Mouse (Mus musculus): Measurements from ENCODE around the gene Nkg7. TPM values are rescaled to one million over a fixed set of nuclear protein-coding genes. Genes with fewer than 3 reads are reported as not detected.

Nkg7 gene
- polyA plus RNA-seq, 1 experiment = not detected

- H3K4me3 ChIP-seq (ENCODE audit: control insufficient read depth, low read depth, low read length) = no peak overlapping the region
- TF ChIP-seq POLR2A (IDR thresholded peaks at IDR 0.05; ENCODE audit: control insufficient read depth, low read depth, low read length) (no peak), CTCF (IDR thresholded peaks at IDR 0.05; ENCODE audit: control insufficient read depth, insufficient read depth, insufficient replicate concordance, low read depth, low read length) (no peak)
Measured at GRCm38 (mm10) chr7:43481191-43481590, 44.3 kb downstream of the Nkg7 start.

GRCm38 (mm10) chr7:43482090-43482716 lies 45.3 kb downstream of the Nkg7 start:
- Histone ChIP-seq H3K4me3 (ENCODE audit: control insufficient read depth, low read depth, low read length) (no peak overlapping the region), H3K27me3 (ENCODE audit: control insufficient read depth, insufficient read depth, low read length) (no peaks in the 10 kb centered on the region), H3K27ac (ENCODE audit: control insufficient read depth, insufficient read depth, low read depth, low read length) (no peak overlapping the region), H3K36me3 (ENCODE audit: control insufficient read depth, insufficient read depth, low read length) (no peaks in the 10 kb centered on the region), H3K4me1 (ENCODE audit: control insufficient read depth, insufficient read depth, low read length) (no peaks in the 10 kb centered on the region)
- TF ChIP-seq POLR2A (IDR thresholded peaks at IDR 0.05; ENCODE audit: control insufficient read depth, low read depth, low read length) (no peak), CTCF (IDR thresholded peaks at IDR 0.05; ENCODE audit: control insufficient read depth, insufficient read depth, insufficient replicate concordance, low read depth, low read length) (no peak)

More at GRCm38 (mm10) chr7:43481191-43481590, 44.3 kb downstream of the Nkg7 start:
- Histone ChIP-seq H3K36me3 (ENCODE audit: control insufficient read depth, insufficient read depth, low read length) (no peaks in the 10 kb centered on the region), H3K4me1 (ENCODE audit: control insufficient read depth, insufficient read depth, low read length) (peaks cover 6% of the 10 kb centered on the region), H3K27ac (ENCODE audit: control insufficient read depth, insufficient read depth, low read depth, low read length) (no peak overlapping the region), H3K27me3 (ENCODE audit: control insufficient read depth, insufficient read depth, low read length) (no peaks in the 10 kb centered on the region)

GRCm38 (mm10) chr7:43483236-43483635 lies 46.4 kb downstream of the Nkg7 start:
- Histone ChIP-seq H3K27me3 (ENCODE audit: control insufficient read depth, insufficient read depth, low read length) (no peaks in the 10 kb centered on the region), H3K36me3 (ENCODE audit: control insufficient read depth, insufficient read depth, low read length) (no peaks in the 10 kb centered on the region), H3K4me1 (ENCODE audit: control insufficient read depth, insufficient read depth, low read length) (no peaks in the 10 kb centered on the region), H3K27ac (ENCODE audit: control insufficient read depth, insufficient read depth, low read depth, low read length) (no peak overlapping the region), H3K4me3 (ENCODE audit: control insufficient read depth, low read depth, low read length) (no peak overlapping the region)
- TF ChIP-seq CTCF (IDR thresholded peaks at IDR 0.05; ENCODE audit: control insufficient read depth, insufficient read depth, insufficient replicate concordance, low read depth, low read length) (no peak), POLR2A (IDR thresholded peaks at IDR 0.05; ENCODE audit: control insufficient read depth, low read depth, low read length) (no peak)

Other genes with a start within 250 kb of the Nkg7 start
- 6.7 TPM in 2 replicates for gene Zfp715, start 123.8 kb upstream of the Nkg7 start, polyA plus RNA-seq (2012; rRNA removed)
- gene Siglecf, start 85.7 kb upstream of the Nkg7 start, polyA plus RNA-seq (2012; rRNA removed) = 0.10 and 0.11 TPM in 2 replicates
- gene Siglecg, start 28.9 kb upstream of the Nkg7 start, polyA plus RNA-seq (2012; rRNA removed) = 0.05 and 0.06 TPM in 2 replicates
- gene Lim2, start 9.4 kb upstream of the Nkg7 start, polyA plus RNA-seq (2012; rRNA removed) = 0.07 TPM in 1 of 2 replicates, not detected in the other
- gene Cldnd2, start 3.7 kb downstream of the Nkg7 start, polyA plus RNA-seq (2012; rRNA removed) = 247 and 279 TPM in 2 replicates
- gene Etfb, start 7.0 kb downstream of the Nkg7 start, polyA plus RNA-seq (2012; rRNA removed) = 50.5 and 51.5 TPM in 2 replicates
- 5.4 and 7.5 TPM in 2 replicates for gene Gm45233, start 7.1 kb downstream of the Nkg7 start, polyA plus RNA-seq (2012; rRNA removed)
- gene Vsig10l, start 26.1 kb downstream of the Nkg7 start, polyA plus RNA-seq (2012; rRNA removed) = 10.9 and 12.9 TPM in 2 replicates
- 7.4 and 8.1 TPM in 2 replicates for gene Iglon5, start 53.0 kb downstream of the Nkg7 start, polyA plus RNA-seq (2012; rRNA removed)
- 12.4 and 13.8 TPM in 2 replicates for gene 4931406B18Rik, start 68.9 kb downstream of the Nkg7 start, polyA plus RNA-seq (2012; rRNA removed)
- gene Cd33, start 107.4 kb downstream of the Nkg7 start, polyA plus RNA-seq (2012; rRNA removed) = 7.5 and 8.1 TPM in 2 replicates
- gene Zfp658, start 125.2 kb downstream of the Nkg7 start, polyA plus RNA-seq (2012; rRNA removed) = 0.19 and 0.23 TPM in 2 replicates
- gene Zfp719, start 142.5 kb downstream of the Nkg7 start, polyA plus RNA-seq (2012; rRNA removed) = 2.9 and 3.8 TPM in 2 replicates
- gene Zfp819, start 170.1 kb downstream of the Nkg7 start, polyA plus RNA-seq (2012; rRNA removed) = 9.2 and 10.6 TPM in 2 replicates
- gene Ceacam18, start 197.6 kb downstream of the Nkg7 start, polyA plus RNA-seq (2012; rRNA removed) = 0.16 TPM in 1 of 2 replicates, not detected in the other
- 4.7 and 6.1 TPM in 2 replicates for gene Siglece, start 223.1 kb downstream of the Nkg7 start, polyA plus RNA-seq (2012; rRNA removed)
- 0.74 and 1.2 TPM in 2 replicates for gene Ctu1, start 234.9 kb downstream of the Nkg7 start, polyA plus RNA-seq (2012; rRNA removed)